Mouse (Mus musculus): ENCODE measurements at regions not wholly inside any gene's neighbourhood (a gene's known extent, or its start where the extent isn't known, plus 50 kb on each side); places are given as distances from the start of the nearest gene placed in this dataset.

- DNase-seq (ENCODE audit: low read depth, low spot score) = no peak
Measured at GRCm38 (mm10) chrX:57711914-57712313, 208.4 kb upstream of the Gpr101 start.

GRCm38 (mm10) chrX:57709115-57709877 lies 205.7 kb upstream of the Gpr101 start:
- DNase-seq (ENCODE audit: low read depth, low spot score) = no peak

GRCm38 (mm10) chrX:57708501-57708900 lies 204.9 kb upstream of the Gpr101 start:
- DNase-seq (ENCODE audit: low read depth, low spot score) = no peak

- DNase-seq (ENCODE audit: low read depth, low spot score) = no peak
Measured at GRCm38 (mm10) chrX:57707932-57708331, 204.4 kb upstream of the Gpr101 start.

GRCm38 (mm10) chrX:57706683-57707308 lies 203.2 kb upstream of the Gpr101 start:
- no peak for DNase-seq (ENCODE audit: low read depth, low spot score)

GRCm38 (mm10) chrX:57692506-57692905 lies 188.9 kb upstream of the Gpr101 start:
- DNase-seq (ENCODE audit: low read depth, low spot score) = no peak

GRCm38 (mm10) chrX:57676764-57677163 lies 173.2 kb upstream of the Gpr101 start:
- DNase-seq (ENCODE audit: low read depth, low spot score) = no peak

- DNase-seq (ENCODE audit: low read depth, low spot score) = peak; percentile 55
Measured at GRCm38 (mm10) chrX:57674955-57675354, 171.4 kb upstream of the Gpr101 start.

GRCm38 (mm10) chrX:57659571-57659970 lies 156.0 kb upstream of the Gpr101 start:
- no peak for DNase-seq (ENCODE audit: low read depth, low spot score)

GRCm38 (mm10) chrX:57656035-57656434 lies 152.5 kb upstream of the Gpr101 start:
- DNase-seq (ENCODE audit: low read depth, low spot score) = no peak

- no peak for DNase-seq (ENCODE audit: low read depth, low spot score)
Measured at GRCm38 (mm10) chrX:57655483-57655882, 151.9 kb upstream of the Gpr101 start.
